Mouse (Mus musculus): ENCODE data around the gene C1qtnf4.

The C1qtnf4 gene

DNA sequence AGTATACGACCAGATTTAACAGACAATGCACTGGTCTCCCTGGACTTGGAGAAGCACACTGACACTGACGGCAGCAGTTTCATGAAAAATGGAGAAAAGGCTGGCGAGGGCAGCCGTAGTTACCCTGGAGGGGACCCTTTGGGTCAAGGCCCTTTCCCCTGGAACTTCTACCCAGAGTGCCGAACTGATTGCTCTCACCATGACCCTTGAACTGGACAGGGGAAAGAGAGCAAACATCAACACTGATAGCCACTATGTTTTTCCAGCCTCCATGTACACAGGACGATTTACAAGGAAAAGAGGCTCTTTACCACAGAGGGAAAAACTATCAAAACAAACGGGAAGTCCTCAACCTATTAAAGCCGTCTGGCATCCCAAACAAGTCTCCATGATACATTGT is 46.2 kb downstream of the C1qtnf4 start:
- no peak for DNase-seq (ENCODE audit: low read depth, low spot score)

DNA sequence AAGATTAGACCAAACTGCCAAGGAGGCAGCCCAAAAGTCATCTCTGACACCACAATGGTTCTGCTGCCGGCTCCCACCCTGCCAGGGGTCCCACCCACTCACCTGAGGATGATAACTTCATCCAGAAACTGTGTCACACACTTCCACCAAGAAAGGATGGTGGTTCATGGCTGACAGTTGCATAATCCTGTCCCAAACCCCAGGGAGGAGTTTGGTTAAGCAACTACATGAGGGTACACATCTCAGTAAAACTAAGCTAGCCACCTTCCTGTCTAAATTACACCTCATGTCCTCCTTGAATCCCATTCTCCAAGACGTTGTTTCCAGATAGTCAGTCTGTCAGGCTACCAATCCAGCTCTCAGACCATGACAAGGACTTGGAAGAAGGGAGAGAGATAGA is 46.6 kb downstream of the C1qtnf4 start:
- no peak for DNase-seq (ENCODE audit: low read depth, low spot score)

- no peak for DNase-seq (ENCODE audit: low read depth, low spot score)
Observed at GRCm38 (mm10) chr2:90938362-90938761, 52.7 kb downstream of the C1qtnf4 start.

DNA sequence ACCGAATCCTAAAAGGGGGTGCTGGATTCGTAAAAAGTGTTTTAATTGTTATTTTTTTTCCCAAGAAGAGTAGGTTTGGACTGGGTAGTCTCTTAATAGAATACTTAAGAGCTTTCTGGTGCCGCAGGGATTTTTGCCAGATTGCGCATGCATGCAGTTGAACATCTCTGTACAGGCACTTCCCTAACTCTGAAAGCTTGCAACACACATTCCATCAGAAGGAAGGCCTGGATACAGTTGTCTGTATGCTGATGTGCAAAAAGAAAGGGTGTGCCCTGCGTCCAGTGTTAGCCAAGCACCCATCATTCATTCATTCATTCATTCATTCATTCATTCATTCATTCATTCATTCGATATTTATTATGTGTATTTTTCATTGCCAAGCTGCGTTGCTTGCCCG is 54.1 kb downstream of the C1qtnf4 start:
- no peak for DNase-seq (ENCODE audit: low read depth, low spot score)

Measured in brain, embryonic 18.5 days (tissue).